Mouse (Mus musculus): ENCODE results near the gene Lgals4. TPM values are rescaled to one million over a fixed set of nuclear protein-coding genes. Genes with fewer than 3 reads are reported as not detected.
A peak's percentile ranks its signal among the peaks of the same experiment; 100 is the strongest.

Gene Lgals4
- polyA plus RNA-seq, 1 experiment from 2014 or later: 353 TPM

DNA sequence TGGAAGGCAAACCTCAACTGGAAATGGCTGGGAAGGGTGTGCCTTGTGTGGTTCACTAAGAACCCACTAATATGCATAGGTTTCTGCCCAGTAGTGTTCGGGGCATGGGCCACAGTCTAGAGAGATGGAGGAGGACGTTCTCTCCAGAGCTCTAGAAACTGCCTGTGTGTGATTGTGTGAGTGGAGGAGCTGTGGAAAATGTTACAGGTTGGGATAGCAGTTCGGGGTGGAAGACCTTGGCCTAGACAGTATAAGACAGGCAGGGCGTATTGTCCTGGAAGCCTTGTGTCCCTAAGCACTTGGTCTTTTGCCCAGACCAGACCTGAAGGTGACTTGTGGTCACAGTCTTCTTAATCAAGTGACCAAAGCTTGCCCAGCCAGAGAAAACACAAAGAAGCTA is 21.2 kb upstream of the Lgals4 start:
- 43% methylated on average over 4 of the region's 4 CpGs for WGBS
- Histone ChIP-seq H3K27me3 (ENCODE audit: control insufficient read depth, insufficient read depth, low read length) (no peaks in the 10 kb centered on the region), H3K9ac (ENCODE audit: low read length) (peak overlapping the region; percentile 79), H3K27ac (ENCODE audit: low read length) (peak overlapping the region; percentile 99; the same call in 1 of the 2 replicates), H3K4me1 (ENCODE audit: control insufficient read depth, insufficient read depth, low read length) (peaks cover 59% of the 10 kb centered on the region), H3K9me3 (replicated peaks; ENCODE audit: control insufficient read depth, low read length) (no peaks in the 10 kb centered on the region), H3K36me3 (ENCODE audit: control insufficient read depth, insufficient read depth, low read length) (peaks cover 37% of the 10 kb centered on the region), H3K4me2 (ENCODE audit: low read depth, low read length) (peak overlapping the region; percentile 99), H3K4me3 (replicated peaks; ENCODE audit: low read length) (peak overlapping the region; percentile 85)
- no peak for ATAC-seq (ENCODE audit: insufficient read depth, low FRiP score)

DNA sequence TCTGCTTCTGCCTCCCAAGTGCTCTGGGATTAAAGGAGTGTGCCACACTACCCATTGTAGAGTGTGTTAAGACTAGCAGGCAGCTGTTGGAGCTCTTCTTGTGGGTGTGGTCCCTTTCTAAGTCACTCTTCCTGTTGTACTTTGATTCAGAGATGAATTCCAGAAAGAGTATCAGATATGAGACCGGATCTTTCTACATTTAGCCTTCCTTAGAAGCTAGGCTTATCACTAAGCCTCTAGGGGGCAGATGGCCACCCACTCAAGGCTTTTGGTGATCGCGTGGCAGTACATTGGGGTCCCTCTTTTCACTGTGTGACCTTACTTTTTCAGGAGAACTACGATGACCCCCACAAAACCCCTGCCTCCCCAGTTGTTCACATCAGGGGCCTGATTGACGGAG is 20.7 kb upstream of the Lgals4 start:
- peak overlapping the region; percentile 85 for H3K4me3 ChIP-seq (replicated peaks; ENCODE audit: low read length)
- peak overlapping the region; percentile 99 for H3K4me2 ChIP-seq (ENCODE audit: low read depth, low read length)
- H3K27ac ChIP-seq (ENCODE audit: low read length): 0 out of 2 replicates have a peak overlapping the region, but pooled peaks have one; percentile 99
- WGBS: 53% methylated on average over 5 of the region's 5 CpGs
- no peak for ATAC-seq (ENCODE audit: insufficient read depth, low FRiP score)
- peaks cover 42% of the 10 kb centered on the region for H3K36me3 ChIP-seq (ENCODE audit: control insufficient read depth, insufficient read depth, low read length)
- no peaks in the 10 kb centered on the region for H3K27me3 ChIP-seq (ENCODE audit: control insufficient read depth, insufficient read depth, low read length)
- H3K9ac ChIP-seq (ENCODE audit: low read length): peak overlapping the region; percentile 79
- H3K9me3 ChIP-seq (replicated peaks; ENCODE audit: control insufficient read depth, low read length): no peaks in the 10 kb centered on the region
- H3K4me1 ChIP-seq (ENCODE audit: control insufficient read depth, insufficient read depth, low read length): peaks cover 54% of the 10 kb centered on the region

DNA sequence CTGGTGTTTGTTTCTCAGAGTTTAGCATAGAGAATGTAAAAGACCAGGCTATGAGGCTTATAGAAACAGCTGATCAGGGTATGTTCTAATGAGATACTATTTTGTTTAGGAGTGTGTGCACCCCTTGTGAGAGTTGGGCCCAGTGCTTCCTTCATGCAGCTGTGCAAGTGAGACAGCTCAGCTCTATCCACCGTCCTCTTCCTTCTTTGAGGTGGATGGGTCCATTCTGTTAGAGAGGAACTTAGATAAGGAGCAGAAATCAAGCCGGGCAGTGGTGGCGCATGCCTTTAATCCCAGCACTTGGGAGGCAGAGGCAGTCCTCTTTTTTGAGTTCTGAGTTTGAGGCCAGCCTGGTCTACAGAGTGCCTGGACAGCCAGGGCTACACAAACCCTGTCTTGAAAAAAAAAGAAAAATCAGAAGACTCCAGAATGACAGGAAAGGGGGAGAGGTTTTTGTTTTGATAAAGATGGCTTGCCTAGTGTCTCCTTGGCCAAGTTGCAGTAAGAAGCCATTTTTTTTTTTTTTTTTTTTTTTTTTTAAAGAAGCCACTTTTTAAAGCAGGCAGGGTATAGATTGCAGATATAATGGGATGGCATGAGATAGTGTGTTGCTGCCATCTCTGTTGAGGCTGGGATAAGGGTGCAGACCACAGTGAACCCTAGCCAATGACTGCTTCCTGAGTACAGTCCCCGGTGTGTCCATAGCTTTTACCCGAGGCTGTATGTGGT is 19.2 kb upstream of the Lgals4 start:
- Histone ChIP-seq H3K27ac (ENCODE audit: low read length) (no peak overlapping the region), H3K36me3 (ENCODE audit: control insufficient read depth, insufficient read depth, low read length) (peaks cover 49% of the 10 kb centered on the region), H3K4me1 (ENCODE audit: control insufficient read depth, insufficient read depth, low read length) (peaks cover 51% of the 10 kb centered on the region), H3K27me3 (ENCODE audit: control insufficient read depth, insufficient read depth, low read length) (no peaks in the 10 kb centered on the region), H3K9me3 (replicated peaks; ENCODE audit: control insufficient read depth, low read length) (no peaks in the 10 kb centered on the region), H3K4me2 (ENCODE audit: low read depth, low read length) (no peak overlapping the region), H3K9ac (ENCODE audit: low read length) (no peak overlapping the region), H3K4me3 (replicated peaks; ENCODE audit: low read length) (no peak overlapping the region)
- WGBS: 75% methylated on average over 5 of the region's 5 CpGs
- no peak for ATAC-seq (ENCODE audit: insufficient read depth, low FRiP score)

DNA sequence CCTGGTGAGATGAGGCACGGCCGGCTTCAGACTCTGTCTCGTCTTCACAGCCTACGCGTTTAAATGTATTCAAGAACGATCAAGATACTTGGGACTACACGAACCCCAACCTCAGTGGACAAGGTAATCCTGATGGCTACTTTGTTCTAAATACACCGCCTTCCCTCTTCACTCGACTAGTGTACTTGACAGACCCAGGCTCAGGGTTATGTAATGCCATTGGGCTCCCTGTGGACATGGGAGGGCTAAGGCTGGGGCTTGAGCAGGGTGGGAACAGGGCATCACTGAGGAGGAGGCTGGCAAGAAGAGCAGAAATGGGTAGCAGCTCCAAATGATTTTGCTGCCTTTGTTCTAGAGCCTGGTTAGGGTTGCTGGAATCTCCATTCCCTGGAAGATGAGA is 18.4 kb upstream of the Lgals4 start:
- no peak for ATAC-seq (ENCODE audit: insufficient read depth, low FRiP score)
- 0 out of 2 replicates have a peak overlapping the region, but pooled peaks have one; percentile 8 for H3K9ac ChIP-seq (ENCODE audit: low read length)
- 89% methylated on average over 9 of the region's 9 CpGs for WGBS
- H3K27me3 ChIP-seq (ENCODE audit: control insufficient read depth, insufficient read depth, low read length): no peaks in the 10 kb centered on the region
- no peak overlapping the region for H3K4me2 ChIP-seq (ENCODE audit: low read depth, low read length)
- peaks cover 55% of the 10 kb centered on the region for H3K4me1 ChIP-seq (ENCODE audit: control insufficient read depth, insufficient read depth, low read length)
- peaks cover 55% of the 10 kb centered on the region for H3K36me3 ChIP-seq (ENCODE audit: control insufficient read depth, insufficient read depth, low read length)
- H3K27ac ChIP-seq (ENCODE audit: low read length): no peak overlapping the region
- no peak overlapping the region for H3K4me3 ChIP-seq (replicated peaks; ENCODE audit: low read length)
- H3K9me3 ChIP-seq (replicated peaks; ENCODE audit: control insufficient read depth, low read length): no peaks in the 10 kb centered on the region

DNA sequence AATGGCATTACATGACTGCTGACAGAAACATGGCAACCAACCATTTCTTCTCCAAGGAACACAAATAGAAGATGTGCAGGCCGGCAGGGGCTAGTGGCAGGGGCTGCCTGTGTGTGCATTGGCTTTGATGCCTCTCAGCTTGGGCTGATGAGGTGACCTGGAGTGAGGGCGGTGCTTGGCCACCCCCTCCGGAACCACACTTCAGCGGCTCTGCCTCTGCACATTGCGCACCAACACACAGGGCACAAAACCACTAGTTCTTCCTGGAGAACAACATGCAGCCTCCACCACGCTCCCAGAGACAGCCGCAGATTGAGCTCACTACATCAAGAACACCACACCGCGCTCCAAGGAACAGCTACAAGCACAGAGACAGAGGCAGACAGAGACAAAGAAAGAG is 17.5 kb upstream of the Lgals4 start:
- Histone ChIP-seq H3K27ac (ENCODE audit: low read length) (no peak overlapping the region), H3K9me3 (replicated peaks; ENCODE audit: control insufficient read depth, low read length) (no peaks in the 10 kb centered on the region), H3K27me3 (ENCODE audit: control insufficient read depth, insufficient read depth, low read length) (no peaks in the 10 kb centered on the region), H3K9ac (ENCODE audit: low read length) (no peak overlapping the region), H3K4me1 (ENCODE audit: control insufficient read depth, insufficient read depth, low read length) (peaks cover 55% of the 10 kb centered on the region), H3K4me2 (ENCODE audit: low read depth, low read length) (no peak overlapping the region), H3K36me3 (ENCODE audit: control insufficient read depth, insufficient read depth, low read length) (peaks cover 64% of the 10 kb centered on the region), H3K4me3 (replicated peaks; ENCODE audit: low read length) (no peak overlapping the region)
- no peak for ATAC-seq (ENCODE audit: insufficient read depth, low FRiP score)
- WGBS: 81% methylated on average over 9 of the region's 9 CpGs

DNA sequence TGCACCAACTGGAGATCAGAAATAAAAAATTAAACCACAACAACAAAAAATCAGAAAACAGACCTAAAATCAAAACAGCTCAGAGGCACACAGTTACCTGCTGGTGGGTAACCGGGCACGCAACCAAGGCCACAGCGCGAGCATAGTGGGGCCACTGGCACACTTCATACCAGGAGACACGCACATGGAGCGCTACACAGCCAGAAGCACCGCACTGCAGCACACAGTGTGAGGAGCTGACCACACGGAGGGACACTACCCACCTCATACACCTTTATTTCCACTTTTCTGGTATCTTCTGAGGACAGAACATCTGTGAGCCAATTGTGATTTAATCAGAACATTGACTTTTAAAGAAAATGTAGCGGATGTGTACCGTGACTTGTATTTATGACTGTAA is 16.7 kb upstream of the Lgals4 start:
- Histone ChIP-seq H3K27ac (ENCODE audit: low read length) (no peak overlapping the region), H3K4me3 (replicated peaks; ENCODE audit: low read length) (no peak overlapping the region), H3K36me3 (ENCODE audit: control insufficient read depth, insufficient read depth, low read length) (peaks cover 70% of the 10 kb centered on the region), H3K4me1 (ENCODE audit: control insufficient read depth, insufficient read depth, low read length) (peaks cover 52% of the 10 kb centered on the region), H3K9ac (ENCODE audit: low read length) (no peak overlapping the region), H3K27me3 (ENCODE audit: control insufficient read depth, insufficient read depth, low read length) (no peaks in the 10 kb centered on the region), H3K9me3 (replicated peaks; ENCODE audit: control insufficient read depth, low read length) (no peaks in the 10 kb centered on the region), H3K4me2 (ENCODE audit: low read depth, low read length) (no peak overlapping the region)
- no peak for ATAC-seq (ENCODE audit: insufficient read depth, low FRiP score)
- 90% methylated on average over 10 of the region's 10 CpGs for WGBS

DNA sequence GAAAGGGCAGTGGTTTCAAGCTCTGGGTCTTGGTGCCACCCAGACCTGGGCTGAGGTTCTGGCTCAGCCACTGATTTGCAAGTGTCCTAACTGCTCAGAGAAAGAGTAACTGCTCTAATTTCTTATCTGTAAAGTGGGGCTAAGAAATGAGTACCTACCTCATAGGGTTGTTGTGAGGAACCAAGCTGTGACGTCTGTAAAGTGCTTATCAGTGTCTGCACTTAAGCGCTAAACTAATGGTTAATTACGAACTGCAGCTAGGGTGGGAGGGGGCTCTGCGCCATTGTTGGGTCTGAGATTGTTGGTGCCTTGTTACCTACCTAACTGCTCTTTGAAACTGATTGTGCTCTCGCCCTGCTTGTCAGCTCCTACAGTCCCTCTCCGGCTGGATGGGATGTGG is 16.1 kb upstream of the Lgals4 start:
- WGBS: 55% methylated on average over 6 of the region's 6 CpGs
- no peak overlapping the region for H3K9ac ChIP-seq (ENCODE audit: low read length)
- ATAC-seq (ENCODE audit: insufficient read depth, low FRiP score): no peak

DNA sequence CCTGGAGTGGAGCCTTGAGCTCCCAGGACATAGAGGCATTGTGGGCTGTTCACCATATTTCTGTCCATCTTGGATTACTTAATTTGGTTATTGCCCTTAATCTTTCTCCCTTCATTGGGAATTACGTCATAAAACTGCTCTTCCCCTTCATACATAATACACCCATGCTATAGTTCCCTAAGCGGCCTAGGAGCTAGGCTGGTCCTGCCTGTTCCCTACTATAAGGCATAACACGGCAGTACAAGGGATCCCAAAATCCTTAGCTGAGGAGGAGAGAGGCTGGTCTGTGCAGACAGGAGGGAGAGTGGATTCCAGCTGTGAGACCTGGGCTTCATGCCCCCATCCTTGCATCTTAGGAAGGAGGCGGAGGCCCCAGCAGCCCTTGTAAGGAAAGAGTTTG is 15.7 kb upstream of the Lgals4 start:
- ATAC-seq (ENCODE audit: insufficient read depth, low FRiP score): no peak
- Histone ChIP-seq H3K27me3 (ENCODE audit: control insufficient read depth, insufficient read depth, low read length) (no peaks in the 10 kb centered on the region), H3K4me1 (ENCODE audit: control insufficient read depth, insufficient read depth, low read length) (peaks cover 45% of the 10 kb centered on the region), H3K27ac (ENCODE audit: low read length) (no peak overlapping the region), H3K9me3 (replicated peaks; ENCODE audit: control insufficient read depth, low read length) (no peaks in the 10 kb centered on the region), H3K4me2 (ENCODE audit: low read depth, low read length) (no peak overlapping the region), H3K4me3 (replicated peaks; ENCODE audit: low read length) (no peak overlapping the region), H3K36me3 (ENCODE audit: control insufficient read depth, insufficient read depth, low read length) (peaks cover 75% of the 10 kb centered on the region), H3K9ac (ENCODE audit: low read length) (no peak overlapping the region)
- 71% methylated on average over 4 of the region's 4 CpGs for WGBS

More for the DNA sequence above, 16.1 kb upstream of the Lgals4 start:
- no peak overlapping the region for H3K4me3 ChIP-seq (replicated peaks; ENCODE audit: low read length)
- H3K27me3 ChIP-seq (ENCODE audit: control insufficient read depth, insufficient read depth, low read length): no peaks in the 10 kb centered on the region
- peaks cover 76% of the 10 kb centered on the region for H3K36me3 ChIP-seq (ENCODE audit: control insufficient read depth, insufficient read depth, low read length)
- H3K9me3 ChIP-seq (replicated peaks; ENCODE audit: control insufficient read depth, low read length): no peaks in the 10 kb centered on the region
- H3K4me2 ChIP-seq (ENCODE audit: low read depth, low read length): no peak overlapping the region
- peaks cover 49% of the 10 kb centered on the region for H3K4me1 ChIP-seq (ENCODE audit: control insufficient read depth, insufficient read depth, low read length)
- no peak overlapping the region for H3K27ac ChIP-seq (ENCODE audit: low read length)

DNA sequence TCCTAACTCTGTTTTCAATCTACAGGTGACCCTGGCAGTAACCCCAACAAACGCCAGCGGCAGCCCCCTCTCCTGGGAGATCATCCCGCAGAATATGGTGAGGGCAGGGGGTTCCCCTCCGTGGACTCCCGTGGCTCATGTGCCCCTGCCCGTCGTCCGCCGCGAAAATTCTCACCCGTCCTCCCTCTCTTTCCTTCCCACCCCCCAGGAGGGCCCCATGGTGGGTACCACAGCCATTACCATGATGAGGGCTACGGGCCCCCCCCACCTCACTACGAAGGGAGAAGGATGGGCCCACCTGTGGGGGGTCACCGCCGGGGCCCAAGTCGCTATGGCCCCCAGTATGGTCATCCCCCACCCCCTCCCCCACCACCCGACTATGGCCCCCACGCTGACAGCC is 15.2 kb upstream of the Lgals4 start:
- Histone ChIP-seq H3K4me2 (ENCODE audit: low read depth, low read length) (no peak overlapping the region), H3K9ac (ENCODE audit: low read length) (no peak overlapping the region), H3K27ac (ENCODE audit: low read length) (no peak overlapping the region), H3K27me3 (ENCODE audit: control insufficient read depth, insufficient read depth, low read length) (no peaks in the 10 kb centered on the region), H3K4me1 (ENCODE audit: control insufficient read depth, insufficient read depth, low read length) (peaks cover 44% of the 10 kb centered on the region), H3K4me3 (replicated peaks; ENCODE audit: low read length) (no peak overlapping the region), H3K9me3 (replicated peaks; ENCODE audit: control insufficient read depth, low read length) (no peaks in the 10 kb centered on the region), H3K36me3 (ENCODE audit: control insufficient read depth, insufficient read depth, low read length) (peaks cover 71% of the 10 kb centered on the region)
- WGBS: 83% methylated on average over 18 of the region's 18 CpGs
- ATAC-seq (ENCODE audit: insufficient read depth, low FRiP score): no peak

Measured in stomach, embryonic 16.5 days (tissue).